Mouse (Mus musculus) heart, postnatal 0 days (tissue): ENCODE data around the gene Mta3. TPM values are rescaled to one million over a fixed set of nuclear protein-coding genes. Genes with fewer than 3 reads are reported as not detected.

Experiments used
- ATAC-seq: fragments of 200-750 bp; cut with Nextera tagmentation; 2 replicates; pipeline ENCODE4 v1.8.0; 2017; ENCODE audit warnings: low read depth, moderate number of reproducible peaks, moderate library complexity; ENCODE audit not compliant: insufficient read depth
- DNase-seq: peaks from one replicate; pipeline ENCODE4 v3.0.0-alpha.2; 2016; ENCODE audit warnings: low spot score
- H3K27ac ChIP-seq: fragments of 300-500 bp; sonication (generic); 2 replicates; pipeline ENCODE4 v1.5.1; 2014; ENCODE audit warnings: low read depth, mild to moderate bottlenecking
- H3K27me3 ChIP-seq: fragments of 300-500 bp; sonication (generic); 2 replicates; pipeline ENCODE4 v1.6.1; 2014; ENCODE audit warnings: low read length, mixed read lengths; ENCODE audit not compliant: control insufficient read depth, insufficient read depth
- H3K36me3 ChIP-seq: fragments of 300-500 bp; sonication (generic); replicated peaks from 2 replicates; pipeline ENCODE4 v1.6.1; 2014; ENCODE audit warnings: low read length, mixed read lengths; ENCODE audit not compliant: control insufficient read depth, insufficient read depth
- H3K4me1 ChIP-seq: fragments of 300-500 bp; sonication (generic); 2 replicates; pipeline ENCODE4 v1.6.1; 2014; ENCODE audit warnings: antibody characterized with exemption; ENCODE audit not compliant: control insufficient read depth, insufficient read depth
- H3K4me2 ChIP-seq: fragments of 300-500 bp; sonication (generic); 2 replicates; pipeline ENCODE4 v1.6.1; 2014; ENCODE audit warnings: low read depth, mild to moderate bottlenecking, low read length, moderate library complexity
- H3K4me3 ChIP-seq: fragments of 300-500 bp; sonication (generic); 2 replicates; pipeline ENCODE4 v1.5.1; 2014; ENCODE audit warnings: low read depth, low read length
- H3K9ac ChIP-seq: fragments of 300-500 bp; sonication (generic); replicated peaks from 2 replicates; pipeline ENCODE4 v1.6.1; 2014; ENCODE audit warnings: low read depth, low read length, mixed read lengths
- H3K9me3 ChIP-seq: fragments of 300-500 bp; sonication (generic); replicated peaks from 2 replicates; pipeline ENCODE4 v1.6.1; 2016; ENCODE audit warnings: low read length; ENCODE audit not compliant: control insufficient read depth
- CTCF ChIP-seq: IDR thresholded peaks from 2 replicates; pipeline ENCODE4 v1.5.1; 2016; ENCODE audit warnings: antibody characterized with exemption, control low read depth, low read depth
- EP300 ChIP-seq: IDR thresholded peaks from 2 replicates; pipeline ENCODE4 v1.6.1; 2016; ENCODE audit warnings: antibody characterized with exemption, low read depth
- WGBS: fragments of 180-500 bp; shearing (Covaris S2); extraction: QIAGEN DNeasy Blood & Tissue Kit; methylation state at CpG from one replicate; pipeline ENCODE4 v1.1.7; 2014; 5-methylcytosine and 5-hydroxymethylcytosine counted together
- polyA plus RNA-seq: library from polyadenylated mRNA; unstranded; fragments of >200 nt; fragmentation: Nextera tagmentation; extraction: Ambion mirVana; gene quantifications from 2 replicates; pipeline ENCODE4 v1.2.1, GENCODE M21; 2015
- total RNA-seq: library from RNA; depleted of rRNA; stranded (reverse); fragments of >200 nt; gene quantifications from 2 replicates; pipeline ENCODE4 v1.2.3, GENCODE M21; 2014; ENCODE audit warnings: low replicate concordance

The Mta3 gene
- total and polyA plus RNA-seq, 2 experiments from 2014 or later: 28.3 to 34.3 TPM

- TF ChIP-seq CTCF (no peak), EP300 (no peak)
- Histone ChIP-seq H3K9me3 (no peaks in the 10 kb centered on the region), H3K4me3 (no peak overlapping the region), H3K27ac (no peak overlapping the region), H3K9ac (no peak overlapping the region; the same call in 1 of the 2 replicates), H3K27me3 (no peaks in the 10 kb centered on the region), H3K4me1 (no peaks in the 10 kb centered on the region), H3K36me3 (no peaks in the 10 kb centered on the region), H3K4me2 (no peak overlapping the region)
- peak; percentile 36; the same call in 1 of the 2 replicates for ATAC-seq
- WGBS: 37% methylated on average over 9 of the region's 9 CpGs
- peak; percentile 20 for DNase-seq
Observed at GRCm38 (mm10) chr17:83723064-83723463, 17.1 kb downstream of the Mta3 start.

- Histone ChIP-seq H3K9ac (no peak overlapping the region), H3K4me2 (no peak overlapping the region), H3K4me1 (0 out of 2 replicates have a peak, but pooled peaks cover 2% of the 10 kb centered on the region), H3K27me3 (no peaks in the 10 kb centered on the region), H3K36me3 (no peaks in the 10 kb centered on the region), H3K27ac (no peak overlapping the region), H3K9me3 (no peaks in the 10 kb centered on the region), H3K4me3 (no peak overlapping the region)
- no peak for ATAC-seq
- DNase-seq: no peak
- TF ChIP-seq CTCF (no peak), EP300 (no peak)
- WGBS: 93% methylated on average over 11 of the region's 11 CpGs
Observed at GRCm38 (mm10) chr17:83726496-83726895, 20.5 kb downstream of the Mta3 start.

- no peaks in the 10 kb centered on the region for H3K36me3 ChIP-seq
- H3K27me3 ChIP-seq: no peaks in the 10 kb centered on the region
- H3K27ac ChIP-seq: no peak overlapping the region
- H3K4me3 ChIP-seq: no peak overlapping the region
- H3K4me2 ChIP-seq: no peak overlapping the region
- 0 out of 2 replicates have a peak, but pooled peaks cover 5% of the 10 kb centered on the region for H3K4me1 ChIP-seq
- H3K9ac ChIP-seq: no peak overlapping the region
- TF ChIP-seq EP300: no peak
- no peak for TF ChIP-seq CTCF
- ATAC-seq (no peak), DNase-seq (no peak)
- 88% methylated on average over 4 of the region's 4 CpGs for WGBS
- no peaks in the 10 kb centered on the region for H3K9me3 ChIP-seq
Observed at GRCm38 (mm10) chr17:83727707-83728106, 21.7 kb downstream of the Mta3 start.

- Histone ChIP-seq H3K4me1 (0 out of 2 replicates have a peak, but pooled peaks cover 5% of the 10 kb centered on the region), H3K9me3 (no peaks in the 10 kb centered on the region), H3K27me3 (no peaks in the 10 kb centered on the region), H3K4me3 (no peak overlapping the region), H3K9ac (no peak overlapping the region), H3K36me3 (no peaks in the 10 kb centered on the region), H3K27ac (no peak overlapping the region), H3K4me2 (no peak overlapping the region)
- WGBS: 95% methylated on average over 9 of the region's 9 CpGs
- DNase-seq: no peak
- ATAC-seq: no peak
- TF ChIP-seq CTCF: no peak
- no peak for TF ChIP-seq EP300
Observed at GRCm38 (mm10) chr17:83729029-83729428, 23.1 kb downstream of the Mta3 start.

- Histone ChIP-seq H3K4me2 (no peak overlapping the region), H3K9ac (no peak overlapping the region), H3K9me3 (no peaks in the 10 kb centered on the region), H3K27me3 (no peaks in the 10 kb centered on the region), H3K36me3 (no peaks in the 10 kb centered on the region), H3K4me3 (no peak overlapping the region), H3K27ac (no peak overlapping the region), H3K4me1 (0 out of 2 replicates have a peak, but pooled peaks cover 5% of the 10 kb centered on the region)
- TF ChIP-seq EP300 (no peak), CTCF (no peak)
- DNase-seq (no peak), ATAC-seq (no peak)
- WGBS: 89% methylated on average over 6 of the region's 6 CpGs
Observed at GRCm38 (mm10) chr17:83730123-83730522, 24.2 kb downstream of the Mta3 start.

- ATAC-seq (peak; percentile 72; the same call in 1 of the 2 replicates), DNase-seq (peak; percentile 35)
- WGBS: 42% methylated on average over 10 of the region's 10 CpGs
- 0 out of 2 replicates have a peak, but pooled peaks cover 5% of the 10 kb centered on the region for H3K4me1 ChIP-seq
- H3K27ac ChIP-seq: peak overlapping the region; percentile 28
- no peak for TF ChIP-seq EP300
- TF ChIP-seq CTCF: no peak
- no peak overlapping the region for H3K4me3 ChIP-seq
- no peaks in the 10 kb centered on the region for H3K36me3 ChIP-seq
- no peaks in the 10 kb centered on the region for H3K27me3 ChIP-seq
- peak overlapping the region; percentile 11; the same call in 1 of the 2 replicates for H3K4me2 ChIP-seq
- no peaks in the 10 kb centered on the region for H3K9me3 ChIP-seq
- H3K9ac ChIP-seq: no peak overlapping the region
Observed at GRCm38 (mm10) chr17:83732166-83732629, 26.2 kb downstream of the Mta3 start.
